Mouse (Mus musculus) CD4-positive naive resting alpha-beta T cell, adult 57 days (primary cell): ENCODE results near the gene Gm13278. TPM values are rescaled to one million over a fixed set of nuclear protein-coding genes. Genes with fewer than 3 reads are reported as not detected.

ENCODE experiments used
- total RNA-seq: library from RNA; stranded (reverse); gene quantifications from one replicate; pipeline ENCODE4 v1.2.4, GENCODE M21; 2023

Gene Gm13278
- total RNA-seq: not detected

GRCm38 (mm10) chr4:88791250-88791649, at the start of gene Gm13278:
TSS of gene Gm13278 (plus strand) at chr4:88791550.

GRCm38 (mm10) chr4:88754818-88755340, 36.5 kb upstream of the Gm13278 start, which contains the start of gene Gm13271:
TSS of gene Gm13271 (plus strand) at chr4:88754868.

GRCm38 (mm10) chr4:88759610-88760268, 31.6 kb upstream of the Gm13278 start, which contains the start of gene Gm13283:
TSS of gene Gm13283 (plus strand) at chr4:88760119.

GRCm38 (mm10) chr4:88773534-88773933, 17.8 kb upstream of the Gm13278 start, which contains the start of gene Gm13290:
TSS of gene Gm13290 (plus strand) at chr4:88773834.

GRCm38 (mm10) chr4:88776622-88777021, 14.7 kb upstream of the Gm13278 start, which contains the start of gene Gm13289:
TSS of gene Gm13289 (plus strand) at chr4:88776922.

GRCm38 (mm10) chr4:88779550-88779949, 11.8 kb upstream of the Gm13278 start, which contains the start of gene Gm13272:
TSS of gene Gm13272 (plus strand) at chr4:88779850.

GRCm38 (mm10) chr4:88781831-88782230, 9.5 kb upstream of the Gm13278 start, which contains the start of gene Ifnz:
TSS of gene Ifnz (plus strand) at chr4:88782131.

GRCm38 (mm10) chr4:88785409-88785808, 5.9 kb upstream of the Gm13278 start, which contains the start of gene Gm13276:
TSS of gene Gm13276 (plus strand) at chr4:88785709.

GRCm38 (mm10) chr4:88788402-88788801, 2.9 kb upstream of the Gm13278 start, which contains the start of gene Gm13277:
TSS of gene Gm13277 (plus strand) at chr4:88788632.

GRCm38 (mm10) chr4:88793936-88794675, 2.8 kb downstream of the Gm13278 start, which contains the start of gene Gm13275:
TSS of gene Gm13275 (plus strand) at chr4:88794487.

GRCm38 (mm10) chr4:88797097-88797496, 5.7 kb downstream of the Gm13278 start, which contains the start of gene Gm13279:
TSS of gene Gm13279 (plus strand) at chr4:88797397.

GRCm38 (mm10) chr4:88799365-88799764, 8.0 kb downstream of the Gm13278 start, which contains the start of gene Gm13285:
TSS of gene Gm13285 (plus strand) at chr4:88799665.

GRCm38 (mm10) chr4:88802954-88803353, 11.6 kb downstream of the Gm13278 start, which contains the start of gene Gm13287:
TSS of gene Gm13287 (plus strand) at chr4:88803254.

GRCm38 (mm10) chr4:88805231-88805630, 13.9 kb downstream of the Gm13278 start, which contains the start of gene Gm13288:
TSS of gene Gm13288 (plus strand) at chr4:88805531.

GRCm38 (mm10) chr4:88815928-88816327, 24.6 kb downstream of the Gm13278 start, which contains the start of gene Ifna7:
TSS of gene Ifna7 (plus strand) at chr4:88816228.

GRCm38 (mm10) chr4:88819659-88820058, 28.3 kb downstream of the Gm13278 start, which contains the start of gene Ifna11:
TSS of gene Ifna11 (plus strand) at chr4:88819959.

GRCm38 (mm10) chr4:88827116-88827515, 35.8 kb downstream of the Gm13278 start, which contains the start of gene Ifna6:
TSS of gene Ifna6 (plus strand) at chr4:88827416.

GRCm38 (mm10) chr4:88835225-88835624, 43.9 kb downstream of the Gm13278 start, which contains the start of gene Ifna5:
TSS of gene Ifna5 (plus strand) at chr4:88835525.

GRCm38 (mm10) chr4:88841438-88841911, 50.1 kb downstream of the Gm13278 start, which contains the start of gene Ifna4:
TSS of gene Ifna4 (plus strand) at chr4:88841861.

